Mouse (Mus musculus) urinary bladder, postnatal 25 days (tissue): ENCODE results near the gene Bik.
A peak's percentile ranks its signal among the peaks of the same experiment; 100 is the strongest.

ENCODE experiments used
- DNase-seq: peaks from one replicate; pipeline ENCODE4 v3.0.0; 2022; ENCODE audit warnings: low spot score

Bik gene

DNA sequence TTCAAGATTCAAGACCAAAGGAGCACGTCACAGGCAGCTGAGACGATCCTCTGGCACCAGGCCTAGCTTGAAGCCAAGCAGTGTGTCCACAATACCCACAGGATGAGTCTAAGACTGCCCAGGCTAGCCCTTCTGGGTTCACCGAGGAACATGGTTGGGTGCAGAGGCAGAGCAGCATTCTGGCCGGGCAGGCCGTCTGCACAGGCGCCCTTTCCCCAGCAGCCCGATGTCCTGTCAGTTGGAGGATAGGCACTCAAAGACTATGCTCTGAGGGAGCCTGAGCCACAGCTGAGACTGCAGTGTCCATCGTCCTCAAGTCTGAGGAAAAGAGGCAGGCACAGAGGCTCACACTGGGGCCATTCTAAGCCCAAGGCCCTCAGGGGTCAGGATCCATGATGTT is 20.5 kb downstream of the Bik start:
- no peak for DNase-seq

DNA sequence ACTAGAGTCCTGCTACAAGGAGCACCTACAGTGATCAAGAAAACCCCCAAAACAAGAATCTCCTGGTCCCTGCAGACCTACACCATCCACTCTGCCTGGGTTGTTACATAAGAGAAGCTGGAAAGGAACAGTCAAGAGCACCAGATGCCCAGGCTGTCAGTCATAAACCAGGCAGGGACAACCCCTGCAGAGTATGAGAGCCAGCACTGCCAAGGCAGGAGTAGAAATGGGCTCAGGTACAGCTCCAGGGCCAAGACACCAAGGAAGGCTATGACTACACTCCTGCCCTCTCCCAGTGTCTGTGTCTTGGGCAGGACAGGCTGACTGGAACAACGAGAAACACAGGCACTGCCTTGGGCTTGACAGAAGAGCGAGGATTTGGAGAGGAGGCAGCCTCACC is 23.5 kb downstream of the Bik start:
- DNase-seq = no peak

DNA sequence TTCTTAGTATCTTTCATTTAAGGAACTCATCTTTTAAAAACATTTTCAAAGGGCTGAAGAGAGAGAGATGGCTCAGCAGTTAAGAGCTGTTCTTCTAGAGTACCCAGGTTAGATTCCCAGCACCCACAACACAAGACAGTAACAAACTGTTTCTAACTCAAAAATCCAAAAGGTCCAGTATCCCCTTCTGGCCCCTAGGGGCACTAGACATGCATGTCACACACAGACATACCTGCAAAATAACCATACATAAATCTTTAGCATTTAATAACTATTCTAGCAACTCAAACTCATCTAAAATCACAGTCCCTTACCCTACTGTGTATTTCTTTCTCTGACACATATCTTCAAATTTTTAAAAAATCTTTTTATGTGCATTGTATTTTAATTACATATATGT is 27.2 kb downstream of the Bik start:
- no peak for DNase-seq

- peak; percentile 81 for DNase-seq
Measured at GRCm38 (mm10) chr15:83555161-83555974, 28.7 kb downstream of the Bik start.

- DNase-seq = no peak
Measured at GRCm38 (mm10) chr15:83560941-83561477, 34.3 kb downstream of the Bik start.

GRCm38 (mm10) chr15:83562626-83563270 is 36.1 kb downstream of the Bik start:
- DNase-seq = peak; percentile 75

- peak; percentile 67 for DNase-seq
Measured at GRCm38 (mm10) chr15:83563327-83563856, 36.7 kb downstream of the Bik start, which contains the start of the genes Tspo and Mcat. TSS of gene Tspo (plus strand) at chr15:83563592. TSS of gene Mcat (minus strand) at chr15:83563787.

- DNase-seq = peak; percentile 52
Measured at GRCm38 (mm10) chr15:83563857-83564651, 37.4 kb downstream of the Bik start.

- peak; percentile 58 for DNase-seq
Measured at GRCm38 (mm10) chr15:83565434-83565833, 38.8 kb downstream of the Bik start.

- no peak for DNase-seq
Measured at GRCm38 (mm10) chr15:83566006-83566405, 39.3 kb downstream of the Bik start.

GRCm38 (mm10) chr15:83567728-83568127 is 41.1 kb downstream of the Bik start:
- no peak for DNase-seq

DNA sequence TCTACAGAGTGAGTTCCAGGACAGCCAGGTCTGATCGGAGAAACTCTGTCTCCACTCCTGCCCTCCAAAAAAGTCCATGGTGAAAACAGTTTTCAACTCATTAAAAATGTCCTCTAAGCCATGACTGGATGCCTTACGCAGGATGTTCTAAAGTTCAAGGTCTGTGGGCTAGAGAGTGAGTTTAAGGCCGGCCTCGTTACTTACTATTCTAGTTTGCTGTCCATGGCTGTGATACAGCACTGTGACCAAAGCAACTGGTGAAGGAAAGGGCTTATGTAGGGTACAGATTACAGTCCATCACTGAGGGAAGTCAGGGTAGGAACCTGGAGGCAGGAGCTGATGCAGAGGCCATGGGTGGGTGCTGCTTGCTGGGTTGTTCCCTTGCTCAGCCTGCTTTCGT is 41.9 kb downstream of the Bik start:
- DNase-seq = no peak

GRCm38 (mm10) chr15:83569682-83570081 is 43.0 kb downstream of the Bik start:
- no peak for DNase-seq

GRCm38 (mm10) chr15:83570641-83571040 is 44.0 kb downstream of the Bik start:
- no peak for DNase-seq

- no peak for DNase-seq
Measured at GRCm38 (mm10) chr15:83571636-83572035, 45.0 kb downstream of the Bik start.

DNA sequence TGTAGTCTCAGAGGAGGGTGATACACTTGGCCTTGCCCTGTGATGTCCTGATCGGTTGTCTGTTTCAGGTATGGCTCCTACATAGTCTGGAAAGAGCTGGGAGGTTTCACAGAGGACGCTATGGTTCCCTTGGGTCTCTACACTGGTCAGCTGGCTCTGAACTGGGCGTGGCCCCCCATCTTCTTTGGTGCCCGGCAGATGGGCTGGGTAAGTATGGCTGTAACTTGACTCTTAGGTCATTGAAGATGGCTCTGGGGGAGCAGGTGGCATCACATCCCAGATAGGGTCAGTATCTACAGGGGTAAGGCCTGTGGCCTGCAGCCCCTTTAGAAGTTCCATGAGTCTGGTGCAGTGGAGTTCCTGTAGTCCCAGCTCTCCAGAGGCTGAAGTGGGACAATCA is 45.5 kb downstream of the Bik start:
- DNase-seq = no peak

- DNase-seq = no peak
Measured at GRCm38 (mm10) chr15:83573606-83574005, 46.9 kb downstream of the Bik start.

DNA sequence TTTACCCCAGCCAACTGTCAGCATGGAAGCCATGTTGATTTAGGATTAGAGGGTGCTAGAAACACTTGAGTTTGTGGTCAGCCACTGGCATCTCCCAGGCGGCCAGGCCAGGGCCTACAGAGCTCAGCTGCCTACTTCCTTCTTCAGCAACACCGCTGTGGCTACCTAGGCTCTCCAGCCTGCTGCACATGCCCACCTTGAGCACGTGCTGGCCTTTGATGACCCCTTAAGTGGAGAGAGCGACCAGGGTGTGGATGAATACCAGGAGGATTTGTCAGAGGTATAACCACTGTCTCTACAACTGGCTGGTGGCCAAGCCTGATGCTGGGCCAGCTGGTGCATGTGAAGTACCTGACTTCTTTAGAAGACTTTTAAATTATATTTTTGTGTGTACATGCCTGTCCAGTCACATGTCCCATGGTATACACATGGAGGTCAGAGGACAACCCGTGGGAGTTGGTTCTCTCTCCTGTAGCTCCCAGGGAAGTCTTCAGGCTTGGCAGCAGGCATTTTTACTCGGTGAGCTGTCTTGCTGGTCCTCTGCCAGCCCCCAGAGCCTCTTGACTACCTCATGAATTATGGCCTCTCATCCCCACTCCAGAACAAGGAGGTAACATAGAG is 48.2 kb downstream of the Bik start:
- peak; percentile 59 for DNase-seq

- DNase-seq = no peak
Measured at GRCm38 (mm10) chr15:83575543-83575942, 48.9 kb downstream of the Bik start.

DNA sequence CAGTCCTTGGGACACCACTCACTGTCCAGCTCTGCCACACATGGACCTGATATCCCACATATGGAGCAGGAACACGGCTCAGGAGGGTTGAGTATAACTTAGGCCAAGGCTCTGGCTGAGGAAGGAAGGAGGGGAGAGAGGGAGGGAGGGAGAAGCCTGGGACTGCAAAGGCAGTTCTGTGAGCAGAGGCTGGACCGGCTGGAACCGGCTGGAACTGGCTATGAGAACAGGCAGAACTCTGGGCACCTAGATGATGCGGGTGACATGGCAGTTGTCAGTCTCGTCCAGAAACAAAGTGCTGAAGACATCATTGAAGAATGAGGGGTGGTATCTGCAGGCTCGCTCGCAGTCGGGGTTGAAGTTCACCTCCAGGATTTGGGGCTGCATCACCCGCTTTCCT is 50.0 kb downstream of the Bik start:
- no peak for DNase-seq

GRCm38 (mm10) chr15:83582931-83583330 is 56.3 kb downstream of the Bik start:
- DNase-seq = no peak
